Mouse (Mus musculus) right cerebral cortex, postnatal 4 days (tissue): ENCODE measurements around the gene Strap.

Experiments
- DNase-seq: peaks from one replicate; pipeline ENCODE4 v3.0.0-alpha.2; 2022

Strap gene

GRCm38 (mm10) chr6:137783899-137784637 lies 49.2 kb downstream of the Strap start:
- DNase-seq = no peak

GRCm38 (mm10) chr6:137788976-137789590 lies 54.2 kb downstream of the Strap start:
- DNase-seq = no peak

DNA sequence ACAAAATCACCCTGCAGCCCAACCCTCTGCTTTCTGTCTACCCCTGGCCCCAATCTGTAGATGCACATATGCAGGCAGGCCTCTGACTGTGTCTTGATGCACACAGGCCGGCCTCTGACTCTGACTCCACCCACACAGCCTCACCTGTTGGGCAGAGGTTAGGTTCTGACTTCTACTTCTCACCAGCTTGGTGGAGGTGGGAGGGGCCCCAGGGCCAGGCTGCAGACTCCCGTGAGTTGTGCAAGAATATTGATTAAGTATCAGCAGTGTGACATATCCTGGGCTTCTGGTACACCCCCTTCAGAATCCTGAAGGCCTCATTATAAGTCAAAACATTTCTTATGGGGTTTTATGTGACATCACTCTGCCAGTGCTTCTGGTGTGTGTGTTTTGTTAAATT lies 54.8 kb downstream of the Strap start:
- no peak for DNase-seq

DNA sequence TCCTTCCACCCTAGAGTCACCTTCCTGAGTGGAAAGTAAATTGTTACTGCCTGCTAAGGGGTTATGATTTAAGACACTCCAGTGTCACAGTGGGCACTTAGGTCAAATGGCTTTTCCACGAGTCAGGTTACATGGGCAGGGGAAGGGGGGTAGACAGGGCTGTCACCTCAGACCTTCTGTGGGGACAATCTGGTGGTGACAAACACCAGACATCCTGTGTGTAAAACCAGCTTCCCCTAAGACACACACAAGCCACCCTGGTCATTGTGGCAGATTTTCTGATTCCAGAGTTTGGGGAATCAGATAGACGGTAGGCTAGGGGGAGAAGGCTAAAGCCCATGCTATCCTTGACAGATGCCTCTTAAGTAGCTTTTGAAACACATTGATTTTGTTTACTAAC lies 60.6 kb downstream of the Strap start:
- DNase-seq = no peak

DNA sequence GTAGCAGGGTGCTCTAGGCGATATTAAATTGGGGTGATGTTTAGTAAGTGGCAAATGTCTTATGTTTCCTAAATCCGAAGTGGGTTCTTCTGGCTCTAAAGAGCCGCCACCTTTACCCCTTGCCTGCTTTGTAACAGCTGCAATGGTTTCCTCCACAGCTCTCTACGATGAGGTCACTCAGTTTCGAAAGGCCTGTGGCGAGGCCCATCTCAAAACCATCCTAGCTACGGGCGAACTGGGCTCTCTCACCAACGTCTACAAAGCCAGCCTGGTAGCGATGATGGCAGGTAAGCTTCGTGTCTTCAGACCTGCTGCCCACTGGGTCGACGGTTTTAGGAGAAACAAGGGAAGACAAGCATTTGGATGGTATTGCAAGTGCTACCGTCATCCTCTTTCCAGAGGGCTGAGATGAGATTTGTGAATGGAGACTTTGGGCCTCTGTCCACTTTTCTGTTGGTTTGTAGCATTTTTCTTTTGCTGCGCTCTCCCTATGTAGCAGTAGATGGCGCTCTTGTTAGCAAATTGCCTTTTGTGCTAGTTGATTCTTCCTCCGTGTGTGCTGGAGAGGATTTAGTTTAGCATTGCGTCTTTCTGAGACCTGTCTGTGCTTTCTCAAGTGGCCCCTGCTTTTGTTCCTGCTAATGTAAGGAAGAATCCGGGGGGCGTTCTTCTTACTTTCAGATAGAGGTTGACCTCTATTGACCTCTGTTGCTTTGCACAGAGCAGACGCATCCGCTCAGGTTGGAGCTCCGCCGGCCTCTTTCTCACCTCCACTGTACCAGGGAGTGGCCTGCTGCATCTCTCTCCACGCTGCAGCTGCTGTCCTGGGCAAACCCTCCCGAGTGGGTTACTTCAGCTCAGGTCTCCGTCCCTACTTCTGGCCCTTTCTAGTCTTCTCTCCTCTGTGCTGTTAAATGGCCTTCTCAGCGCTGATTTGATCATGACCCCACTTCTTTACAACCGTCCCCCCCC lies 62.0 kb downstream of the Strap start:
- peak; percentile 14 for DNase-seq

DNA sequence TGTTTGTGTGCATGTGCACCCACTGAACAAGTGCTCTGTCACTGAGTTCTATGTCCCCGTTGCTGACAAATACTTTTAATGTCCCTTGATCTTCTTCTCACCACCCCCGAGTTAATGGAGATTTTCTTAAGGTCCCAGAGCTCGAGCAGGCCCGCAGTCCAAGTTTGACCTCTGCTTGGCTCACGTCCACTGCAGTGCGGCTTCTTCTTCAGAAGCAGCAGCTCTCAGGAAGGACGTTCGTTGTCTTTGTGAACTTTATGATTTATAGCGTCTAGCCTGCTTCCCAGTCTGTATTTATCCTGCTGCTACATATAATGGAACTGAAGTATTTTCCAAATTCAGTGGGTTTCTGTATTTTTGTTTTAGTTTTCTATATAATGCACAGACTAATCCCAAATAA lies 64.4 kb downstream of the Strap start:
- no peak for DNase-seq
